Mouse (Mus musculus): ENCODE measurements around the gene Ccdc65.

Ccdc65 gene

DNA sequence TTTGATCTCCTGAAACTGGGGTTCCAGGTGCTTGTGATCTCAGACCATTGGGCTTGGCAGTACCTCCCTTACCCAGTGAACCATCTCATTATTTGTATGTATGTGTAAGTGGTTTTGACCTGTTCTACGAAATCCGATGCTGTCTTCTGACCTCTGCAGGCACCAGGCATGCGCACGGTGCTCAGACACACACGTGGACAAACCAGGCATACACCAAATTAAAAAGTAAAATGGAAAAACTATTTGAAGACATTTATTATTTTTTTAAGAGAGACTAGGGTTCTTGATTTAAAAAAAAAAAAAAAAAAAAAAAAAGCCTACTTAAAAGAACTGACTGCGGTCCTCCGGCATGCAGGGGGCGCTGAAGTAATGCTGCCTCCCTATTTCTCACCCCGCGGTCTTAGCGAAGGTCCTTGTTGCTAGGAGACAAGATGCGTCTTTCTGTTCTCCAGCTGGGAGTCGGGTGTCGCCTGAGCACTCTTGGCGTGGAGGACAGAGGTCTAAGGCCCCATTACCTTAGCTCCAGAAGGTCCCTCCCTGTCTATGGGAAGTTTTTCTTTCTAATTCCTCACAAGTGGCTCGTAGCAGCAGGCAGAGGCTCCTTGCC, at the start of gene Ccdc65:
Gene Ccdc65, plus strand, starts transcription at position 442 of the 607 bp plus-strand sequence.
- in situ Hi-C loops (cut with MseI, MboI) = no loop called here

DNA sequence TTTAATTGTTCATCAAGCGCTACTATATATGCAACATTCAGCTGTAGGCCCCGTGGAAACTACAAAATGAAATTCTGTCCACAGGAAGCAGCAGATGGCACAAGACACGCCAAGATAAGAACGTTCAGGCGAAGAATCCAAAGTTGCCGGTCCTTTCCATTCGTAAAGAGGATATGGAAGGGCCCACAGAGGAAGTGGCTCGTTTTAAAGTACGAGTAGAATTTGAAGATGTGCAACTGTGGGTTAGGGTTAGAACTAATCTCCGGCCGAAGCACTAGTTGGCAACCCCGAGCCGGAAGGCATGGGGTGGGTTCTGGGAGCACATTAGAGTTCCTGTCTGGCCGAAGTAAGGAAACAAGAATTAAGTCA, 45.8 kb upstream of the Ccdc65 start:
- in situ Hi-C loops (cut with MseI, MboI) = loop anchor here in 1 of 2 experiments (5.0 kb wide), 1 partner anchor 40 kb away; no protein-coding TSS in a partner anchor

DNA sequence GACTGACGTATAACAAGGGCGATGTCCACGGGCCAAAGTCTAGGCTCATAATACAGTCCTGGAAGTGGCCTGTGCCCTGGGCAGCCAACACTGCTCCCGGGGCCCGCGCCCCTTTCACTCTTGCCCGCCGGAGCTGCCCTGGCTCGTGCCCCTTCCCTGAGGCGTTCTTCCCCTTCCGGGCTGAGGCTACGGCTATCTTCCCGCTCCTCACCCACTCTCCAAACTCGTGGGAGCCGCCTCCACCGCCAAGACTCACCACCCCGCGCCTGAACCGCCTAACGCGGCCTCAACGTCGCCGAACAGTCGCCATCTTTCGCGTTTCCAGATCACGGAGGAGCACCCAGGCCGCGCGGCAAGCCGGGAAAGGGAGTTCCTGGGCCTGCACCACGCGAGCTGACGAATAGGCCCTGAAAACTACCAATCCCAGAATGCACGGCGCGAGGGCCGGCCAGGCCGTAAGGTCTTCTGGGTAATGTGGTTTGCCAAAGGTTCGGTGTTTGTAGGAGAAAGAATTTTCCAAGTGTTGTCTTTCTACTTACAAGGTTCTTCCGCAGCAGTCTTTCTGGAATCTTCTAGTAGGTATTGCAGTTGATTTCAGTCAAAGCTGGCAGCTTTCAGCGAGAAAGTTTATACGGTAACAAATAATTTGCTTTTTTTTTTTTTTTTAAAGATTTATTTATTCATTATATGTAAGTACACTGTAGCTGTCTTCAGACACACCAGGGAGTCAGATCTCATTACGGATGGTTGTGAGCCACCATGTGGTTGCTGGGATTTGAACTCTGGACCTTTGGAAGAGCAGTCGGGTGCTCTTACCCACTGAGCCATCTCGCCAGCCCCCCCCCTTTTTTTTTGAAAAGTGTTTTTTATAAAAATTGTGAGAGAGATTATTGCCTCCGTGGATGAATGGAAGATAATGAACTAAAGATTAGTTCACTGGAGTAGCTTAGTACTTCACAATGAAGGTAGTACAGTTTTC, 45.2 kb upstream of the Ccdc65 start, which contains the start of gene Ddx23:
Gene Ddx23, minus strand, starts transcription at position 328 of the 979 bp plus-strand sequence.
- in situ Hi-C loops (cut with MseI, MboI) = loop anchor here in 1 of 2 experiments (5.0 kb wide), 1 partner anchor 39 kb away; no protein-coding TSS in a partner anchor

DNA sequence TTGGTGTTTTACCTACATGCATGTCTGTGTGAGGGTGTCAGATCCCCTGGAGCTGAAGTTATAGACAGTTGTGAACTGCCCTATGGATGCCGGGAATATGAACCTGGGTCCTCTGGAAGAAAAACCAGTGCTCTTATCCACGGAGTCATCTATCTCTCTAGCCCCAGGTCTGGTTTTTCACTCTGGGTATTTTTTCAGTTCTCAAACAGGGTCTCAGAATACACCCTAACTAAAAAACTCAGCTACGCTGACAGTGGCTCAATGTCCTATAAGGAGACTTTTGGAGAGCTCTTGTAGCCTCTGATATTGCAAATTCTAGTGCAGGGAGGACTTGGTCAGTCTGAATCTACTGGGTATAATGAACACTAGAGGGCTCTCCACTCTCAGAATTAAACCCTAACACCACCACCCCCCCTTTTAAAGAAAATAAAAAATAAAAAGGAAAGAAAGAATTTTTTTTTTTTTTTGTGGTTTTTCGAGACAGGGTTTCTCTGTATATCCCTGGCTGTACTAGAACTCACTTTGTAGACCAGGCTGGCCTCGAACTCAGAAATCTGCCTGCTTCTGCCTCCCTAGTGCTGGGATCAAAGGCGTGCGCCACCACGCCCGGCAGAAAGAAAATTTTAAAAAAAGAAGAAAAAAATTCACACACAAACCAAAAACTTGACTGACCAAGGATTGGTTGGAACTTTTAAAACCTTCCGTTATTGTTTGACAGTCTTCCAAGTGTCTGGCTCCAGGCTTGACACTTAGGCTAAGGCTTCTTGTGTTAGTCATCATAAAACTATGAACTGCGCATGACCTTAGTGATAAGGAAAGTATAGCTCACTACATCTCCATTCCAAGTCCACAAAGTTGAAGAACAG, 43.7 kb upstream of the Ccdc65 start:
- in situ Hi-C loops (cut with MseI, MboI) = loop anchor here in 1 of 2 experiments (5.0 kb wide), 1 partner anchor 38 kb away; no protein-coding TSS in a partner anchor

DNA sequence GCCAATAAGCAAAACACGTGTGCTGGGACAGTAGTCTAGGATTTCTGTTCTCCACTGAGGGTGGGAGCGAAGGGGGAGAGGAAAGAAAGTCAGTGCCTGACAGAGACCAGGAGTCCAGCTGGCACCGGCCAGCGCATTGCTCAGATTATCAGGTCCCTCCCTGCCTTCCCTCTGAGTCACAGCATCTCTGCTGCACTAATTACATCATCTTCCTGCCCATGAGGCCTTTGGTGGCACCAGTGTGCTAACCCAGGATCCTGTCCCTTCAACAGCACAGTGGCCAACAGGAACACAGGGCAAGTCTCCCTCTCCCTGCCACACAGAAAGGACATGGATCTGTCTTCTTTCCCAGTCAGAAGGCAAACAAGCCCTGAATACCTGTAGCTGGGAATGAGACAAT, 35.4 kb upstream of the Ccdc65 start:
- in situ Hi-C loops (cut with MseI, MboI) = no loop called here

DNA sequence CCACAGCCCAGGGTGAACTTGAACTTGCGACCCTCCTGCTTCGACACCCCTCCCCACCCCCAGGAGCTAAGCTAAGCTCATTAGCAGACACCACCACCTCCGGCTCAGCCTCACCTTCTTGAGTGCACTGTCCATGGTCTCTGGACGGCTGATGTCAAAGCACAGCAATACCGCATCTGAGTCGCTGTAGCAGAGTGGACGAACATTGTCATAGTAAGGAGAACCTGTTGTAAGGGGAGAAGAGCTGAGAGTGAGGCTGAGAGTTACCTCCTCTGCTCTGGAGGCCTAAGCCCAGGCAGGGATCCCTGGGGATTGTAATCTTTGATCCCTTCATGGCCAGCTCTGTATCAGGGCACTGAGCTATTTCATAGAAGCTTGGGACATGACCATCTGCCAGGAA, 34.3 kb upstream of the Ccdc65 start:
- in situ Hi-C loops (cut with MseI, MboI) = no loop called here

DNA sequence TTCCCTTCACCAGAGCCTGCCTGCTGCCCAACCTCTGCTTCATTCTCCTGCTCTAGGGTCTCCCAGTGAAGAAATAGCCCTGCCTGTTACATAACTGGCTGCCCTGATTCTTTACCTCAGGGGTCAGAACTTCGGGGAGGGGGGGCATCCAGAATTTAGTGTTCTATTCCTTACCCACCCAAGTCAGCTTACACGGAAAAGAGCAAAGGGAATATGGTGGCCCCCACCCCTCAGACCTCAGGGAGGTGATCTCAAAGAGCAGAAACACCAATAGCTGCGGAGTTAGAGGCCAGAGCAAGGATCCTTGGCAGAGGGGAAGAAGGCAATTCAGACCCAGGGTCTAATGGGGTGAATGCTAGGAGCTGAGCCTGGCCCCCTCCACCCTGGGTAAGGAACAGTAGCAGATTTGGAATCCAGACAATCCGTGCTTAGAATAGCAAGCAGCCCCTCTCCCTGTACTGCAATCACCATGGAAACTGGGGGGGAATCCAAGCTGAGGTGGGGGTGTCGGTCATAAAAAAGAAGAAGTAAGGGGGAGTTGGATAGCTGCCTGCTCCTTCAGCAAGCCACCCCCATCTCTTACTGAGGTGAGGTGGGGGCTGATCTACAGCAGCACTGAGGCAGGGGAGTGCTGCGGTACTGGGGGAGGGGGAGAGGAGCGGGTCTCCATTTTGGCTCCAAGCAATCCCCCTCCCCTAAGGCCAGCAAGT, 33.6 kb upstream of the Ccdc65 start:
- in situ Hi-C loops (cut with MseI, MboI) = no loop called here

DNA sequence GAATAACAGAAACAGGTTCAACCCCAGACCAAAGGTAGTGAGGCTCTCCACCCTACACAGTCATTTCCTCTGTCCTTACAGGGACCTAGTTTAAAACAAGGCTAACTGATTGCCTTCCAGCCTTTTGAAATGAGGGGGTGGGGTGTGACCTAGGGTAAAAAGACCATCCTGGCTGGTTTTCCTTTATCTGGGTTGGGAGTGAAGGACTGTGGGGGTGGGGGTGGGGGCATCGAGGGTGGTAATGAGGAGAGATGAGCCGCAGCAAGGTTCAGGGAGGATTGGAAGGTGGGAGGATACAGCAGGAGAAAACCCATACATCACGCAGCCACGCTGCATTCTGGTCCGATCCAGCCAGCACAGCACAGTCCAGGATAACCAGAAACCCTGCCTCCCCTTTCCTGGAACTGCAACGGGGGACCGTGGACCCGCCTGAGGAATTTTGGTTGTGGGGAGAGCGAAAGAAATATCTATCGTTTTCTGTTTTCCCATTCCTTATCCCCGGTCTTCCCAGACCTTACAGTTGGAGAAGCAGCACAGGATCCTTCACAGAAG, 32.9 kb upstream of the Ccdc65 start:
- in situ Hi-C loops (cut with MseI, MboI) = no loop called here

DNA sequence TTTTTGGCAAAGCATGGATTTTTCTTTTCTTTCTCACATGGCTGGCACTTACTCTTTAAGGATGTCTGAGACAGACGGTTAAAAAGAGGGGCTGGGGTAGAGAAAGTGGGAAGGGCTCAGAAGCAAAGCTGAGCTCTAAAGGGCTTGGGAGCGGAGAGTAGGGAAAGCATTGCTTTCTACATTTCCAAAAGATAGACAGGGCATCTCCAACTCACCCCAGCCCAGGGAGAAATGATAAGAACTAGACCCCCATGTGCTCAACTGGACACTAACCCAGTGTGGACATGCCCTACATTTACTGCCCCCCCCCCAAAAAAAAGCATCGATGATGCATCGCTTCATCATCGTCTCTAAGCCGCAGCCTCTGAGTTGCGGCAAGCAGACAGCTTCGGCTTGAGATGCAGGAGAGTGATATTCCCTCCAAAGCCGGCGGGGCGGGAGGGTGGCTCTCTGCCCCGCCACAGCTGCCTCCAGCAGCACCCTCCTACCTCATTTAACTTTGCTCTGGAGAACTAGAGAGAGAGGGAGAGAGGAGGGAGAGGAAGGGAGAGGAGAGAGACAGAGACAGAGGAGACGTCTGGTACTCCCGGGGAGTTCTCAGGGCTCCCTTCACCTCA, 32.3 kb upstream of the Ccdc65 start:
- in situ Hi-C loops (cut with MseI, MboI) = no loop called here

DNA sequence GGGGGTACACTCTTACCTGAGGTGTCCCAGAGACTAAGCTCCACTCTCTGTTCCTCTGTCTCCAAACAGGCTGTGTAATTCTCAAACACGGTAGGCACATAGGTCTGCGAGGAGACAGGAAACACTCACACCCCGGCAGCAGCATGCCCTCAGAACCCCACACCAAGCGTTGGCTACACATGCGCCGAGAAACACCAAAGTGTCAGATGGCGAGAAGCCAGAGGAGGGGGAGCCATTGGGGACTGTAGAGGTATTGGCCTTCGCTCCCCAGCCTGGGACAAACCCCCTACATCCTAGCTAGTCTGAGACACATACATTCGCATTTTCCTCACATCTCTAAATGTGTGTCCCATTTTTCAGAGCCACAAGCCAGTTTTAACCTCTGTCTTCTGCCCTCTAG, 31.5 kb upstream of the Ccdc65 start:
- in situ Hi-C loops (cut with MseI, MboI) = no loop called here

DNA sequence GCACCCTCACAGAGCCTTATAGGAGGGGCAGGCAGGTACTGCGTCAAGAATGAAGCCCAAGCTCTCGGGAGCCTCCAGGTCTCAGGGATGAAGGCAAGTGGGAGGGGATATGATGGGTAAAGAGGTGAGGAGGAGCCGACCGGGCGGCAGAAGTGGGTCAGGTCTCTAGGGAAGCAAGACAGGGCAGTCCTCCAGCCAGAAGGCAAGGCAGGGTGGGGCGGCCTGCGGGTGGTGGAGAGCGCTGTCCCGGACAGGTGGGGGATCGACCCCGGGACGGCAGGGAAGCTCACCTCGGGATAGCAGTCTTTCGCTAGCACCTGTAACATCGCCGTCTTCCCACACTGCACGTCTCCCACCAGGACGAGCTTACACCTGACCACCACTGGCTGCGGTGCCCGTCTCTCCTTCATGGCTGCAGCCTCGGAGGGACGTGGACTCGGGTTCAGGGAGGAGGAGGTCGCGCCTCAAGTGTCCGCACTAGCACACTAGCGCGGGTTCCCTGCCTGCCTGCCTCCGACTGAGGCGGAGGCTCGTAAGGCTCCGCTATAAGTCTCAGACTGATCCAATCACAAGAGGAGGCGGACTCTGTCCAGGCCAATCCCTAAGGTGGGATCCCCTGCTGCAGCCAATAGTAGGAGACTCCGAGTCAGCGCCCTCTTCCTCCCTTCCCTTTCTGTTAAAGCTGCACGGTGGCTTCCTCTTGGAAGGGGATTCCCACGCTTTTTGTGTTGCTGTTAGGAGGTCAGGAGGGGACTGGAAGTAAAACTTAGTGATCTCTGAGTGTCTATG, 30.9 kb upstream of the Ccdc65 start, which contains the start of gene Rnd1:
Gene Rnd1, minus strand, starts transcription at position 522 of the 789 bp plus-strand sequence.
- in situ Hi-C loops (cut with MseI, MboI) = no loop called here

DNA sequence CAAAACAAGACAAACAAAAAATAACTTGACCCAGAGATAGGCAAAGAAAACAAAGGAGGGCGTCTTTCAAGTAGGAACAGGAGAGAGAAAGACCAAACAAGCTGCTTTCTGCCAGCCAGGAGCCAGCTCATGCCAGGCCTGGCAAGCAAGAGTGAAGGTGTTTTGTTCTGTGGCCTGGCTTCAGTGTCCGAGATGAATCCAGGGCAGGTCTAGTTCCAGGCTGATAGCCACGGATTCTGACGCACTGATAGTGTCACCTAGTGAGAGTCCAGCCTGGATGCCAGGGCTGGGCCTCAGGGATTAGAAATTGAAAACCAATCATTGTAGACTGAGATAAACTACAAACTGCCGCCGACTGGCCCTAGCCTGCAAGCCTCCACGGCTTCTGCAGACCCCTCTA, 30.0 kb upstream of the Ccdc65 start:
- in situ Hi-C loops (cut with MseI, MboI) = no loop called here

DNA sequence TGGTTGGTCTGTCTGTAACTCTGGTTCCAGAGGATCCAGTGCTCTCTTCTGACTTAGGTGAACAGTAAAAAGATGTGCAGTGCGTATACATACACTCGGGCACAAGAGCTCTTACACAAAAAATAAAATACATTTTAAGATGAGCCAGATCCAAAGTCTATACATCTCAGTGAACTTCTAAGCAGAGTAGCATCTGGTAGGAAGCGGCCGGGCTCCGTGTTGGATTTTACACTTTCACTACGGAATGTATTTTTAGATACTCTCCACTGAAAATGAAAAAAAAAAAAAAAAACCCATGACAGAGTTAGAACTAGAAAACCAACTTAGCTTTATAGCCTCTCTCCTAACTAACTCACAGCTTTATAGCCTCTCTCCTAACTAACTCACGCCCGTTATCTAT, 27.3 kb upstream of the Ccdc65 start:
- in situ Hi-C loops (cut with MseI, MboI) = no loop called here

DNA sequence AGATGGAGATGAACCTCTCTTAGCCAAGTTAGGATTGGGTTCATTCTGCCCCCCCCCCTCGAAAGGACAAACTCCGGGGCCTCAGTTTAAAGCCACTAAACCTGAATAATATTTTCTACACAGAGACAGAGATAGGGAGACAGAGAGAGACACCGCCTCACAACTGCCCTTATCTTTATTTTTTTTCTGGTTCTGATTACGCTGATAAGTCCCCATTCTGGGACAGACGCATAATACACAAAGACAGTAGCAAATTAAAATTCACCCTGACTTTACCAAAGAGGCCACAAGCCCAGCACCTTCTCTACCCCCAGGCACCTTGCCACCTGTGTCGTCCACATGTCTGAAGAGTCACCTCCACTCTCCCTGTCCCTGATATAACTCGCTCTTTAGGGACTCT, 26.4 kb upstream of the Ccdc65 start:
- in situ Hi-C loops (cut with MseI, MboI) = no loop called here

DNA sequence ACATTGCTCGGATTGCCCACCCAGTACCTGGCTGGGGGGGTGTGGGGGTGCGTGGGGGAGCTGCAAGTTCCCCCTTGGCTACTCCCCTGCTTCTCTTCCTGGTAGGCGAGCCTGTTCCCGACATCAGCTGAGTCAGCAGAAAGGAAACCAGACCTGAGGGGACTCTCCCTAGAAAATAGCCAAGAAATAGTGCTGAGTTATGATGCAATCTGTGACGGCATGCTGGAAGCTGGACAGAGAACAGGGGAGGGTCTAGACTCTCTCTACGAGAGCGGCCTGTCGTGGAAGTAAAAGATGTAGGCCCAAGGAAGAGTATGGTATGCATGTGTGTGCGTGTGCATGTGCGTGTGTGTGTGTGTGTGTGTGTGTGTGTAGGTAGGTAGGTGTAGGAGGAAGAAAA, 24.8 kb upstream of the Ccdc65 start:
- in situ Hi-C loops (cut with MseI, MboI) = no loop called here

DNA sequence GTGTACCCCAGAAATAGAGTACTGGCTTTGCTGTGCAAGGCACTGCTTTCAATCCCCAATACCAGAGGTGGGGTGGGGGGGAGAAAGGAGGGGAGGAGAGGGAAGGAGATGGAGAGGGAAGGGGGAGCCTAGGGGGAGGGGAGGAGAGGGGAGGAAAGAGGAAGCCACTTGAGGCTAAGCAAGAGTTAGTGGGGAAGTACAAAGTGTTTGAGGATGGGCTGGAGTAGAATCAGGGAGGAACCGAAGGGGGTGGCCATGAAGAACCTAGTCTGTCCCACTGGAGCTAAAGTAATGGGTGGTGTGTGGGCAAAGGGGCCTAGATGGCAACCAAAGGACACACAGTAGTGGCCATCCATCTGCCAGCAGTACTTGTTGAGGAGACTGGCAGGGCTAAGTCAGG, 24.3 kb upstream of the Ccdc65 start:
- in situ Hi-C loops (cut with MseI, MboI) = no loop called here

DNA sequence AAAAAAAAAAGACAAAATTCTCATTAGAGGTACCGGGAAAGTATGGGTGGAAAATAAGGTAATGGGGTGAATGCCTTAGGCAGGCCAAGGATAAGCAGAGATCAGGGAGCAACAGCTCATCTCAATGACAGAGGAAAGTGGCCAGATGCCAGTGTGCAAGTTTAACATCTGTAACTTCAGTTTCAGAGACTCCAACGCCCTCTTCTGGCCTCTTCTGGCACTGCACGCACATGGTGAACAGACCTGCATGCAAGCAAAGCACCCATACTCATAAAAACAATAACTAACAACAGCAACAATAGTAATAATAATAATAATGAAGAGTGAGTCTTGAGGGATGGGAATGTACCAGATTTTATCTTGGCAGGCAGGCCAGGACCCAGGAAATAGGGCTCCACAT, 22.1 kb upstream of the Ccdc65 start:
- in situ Hi-C loops (cut with MseI, MboI) = no loop called here

DNA sequence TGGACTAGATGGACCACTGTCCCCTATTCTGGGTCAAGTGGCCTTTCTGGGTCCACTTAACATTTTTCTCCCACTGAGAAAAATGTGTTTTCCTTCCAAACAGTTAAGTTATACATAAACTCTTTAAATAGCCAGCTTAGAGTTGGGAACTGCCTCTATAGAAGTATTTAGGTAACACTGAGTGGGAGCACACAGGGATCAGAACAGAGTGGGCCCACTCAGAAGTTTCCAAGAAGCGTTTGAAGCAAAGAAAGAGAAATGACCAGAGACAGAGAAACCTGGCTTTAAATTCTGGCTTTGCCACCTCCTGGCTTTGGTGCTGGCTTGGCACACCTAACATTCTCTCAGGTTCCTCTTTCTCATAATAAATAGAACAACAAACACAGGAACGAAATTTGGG, 18.3 kb upstream of the Ccdc65 start:
- in situ Hi-C loops (cut with MseI, MboI) = no loop called here

DNA sequence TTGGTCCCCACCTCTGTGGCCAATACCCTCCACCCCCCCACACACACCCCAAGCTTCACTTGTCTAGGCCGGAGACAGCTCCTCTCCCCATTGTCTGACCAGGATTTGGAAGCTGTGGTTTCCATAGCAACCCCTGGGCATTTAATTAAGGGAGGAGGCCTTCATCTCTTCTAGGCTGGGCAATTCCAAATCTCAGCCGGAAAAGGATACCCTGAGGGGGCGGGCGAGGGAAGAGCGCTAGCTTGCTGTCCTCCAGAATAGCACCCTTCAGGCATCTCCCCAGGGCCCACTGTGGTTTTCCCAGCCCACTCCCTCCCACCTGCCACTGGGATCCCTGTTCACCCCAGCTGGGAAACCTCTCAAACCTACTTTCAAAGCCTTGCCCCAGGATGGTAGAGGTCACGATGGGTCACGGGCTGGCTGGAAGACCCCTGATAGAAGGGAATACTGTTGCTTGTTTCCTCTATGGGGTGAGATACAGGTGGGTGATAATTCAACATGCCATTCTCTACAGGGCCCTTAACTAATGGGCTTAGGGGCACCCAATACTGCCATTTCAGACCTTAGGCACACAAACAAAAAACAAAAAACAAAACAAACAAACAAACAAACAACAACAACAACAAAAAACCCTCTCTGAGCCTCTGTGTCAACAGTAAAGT, 16.4 kb upstream of the Ccdc65 start:
- in situ Hi-C loops (cut with MseI, MboI) = no loop called here

All from mouse trophoblast stem cell (cell line).